19 mouse cellular contexts compared by ENCODE assay signal in genomic region chr6:24310675-24311074, GRCm38 (mm10).
"Had no signal": no experiment of that assay in that cellular context is flagged by ENCODE, and none has a peak within 500 bp of the region (broad histone marks: within the 10 kb centered on the region; RNA-seq: fewer than 3 reads in every experiment).

No protein-coding gene starts in this region.

- H3K27ac ChIP-seq: limb, embryonic 10.5 days; limb, embryonic 13.5 days; liver, embryonic 12.5 days; liver, embryonic 15.5 days; lung, embryonic 15.5 days; macrophage; midbrain, embryonic 12.5 days; midbrain, embryonic 15.5 days; neural tube, embryonic 13.5 days; stomach, embryonic 15.5 days had no signal

- H3K27me3 ChIP-seq: limb, embryonic 13.5 days; liver, embryonic 12.5 days; liver, embryonic 15.5 days; lung, embryonic 15.5 days; midbrain, embryonic 12.5 days; midbrain, embryonic 15.5 days; neural tube, embryonic 13.5 days; stomach, embryonic 15.5 days had no signal

- H3K4me3 ChIP-seq: limb, embryonic 10.5 days; limb, embryonic 13.5 days; liver, embryonic 12.5 days; liver, embryonic 15.5 days; lung, embryonic 15.5 days; midbrain, embryonic 12.5 days; midbrain, embryonic 15.5 days; neural tube, embryonic 13.5 days; stomach, embryonic 15.5 days had no signal

- ATAC-seq: intestine, embryonic 16.5 days; liver, embryonic 12.5 days; midbrain, embryonic 15.5 days had no signal

- H3K36me3 ChIP-seq: limb, embryonic 10.5 days; limb, embryonic 13.5 days; liver, embryonic 12.5 days; liver, embryonic 15.5 days; lung, embryonic 15.5 days; midbrain, embryonic 12.5 days; midbrain, embryonic 15.5 days; neural tube, embryonic 13.5 days; stomach, embryonic 15.5 days had no signal

- H3K9me3 ChIP-seq: limb, embryonic 10.5 days; limb, embryonic 13.5 days; liver, embryonic 12.5 days; liver, embryonic 15.5 days; lung, embryonic 15.5 days; midbrain, embryonic 12.5 days; midbrain, embryonic 15.5 days; neural tube, embryonic 13.5 days; stomach, embryonic 15.5 days had no signal

- DNase-seq: kidney, adult 18-20 months; kidney, adult 9 months; kidney, postnatal 14 days; kidney, postnatal 4 days; liver; lung, adult 18-20 months; thymus, adult 18-20 months; thymus, postnatal 25 days had no signal

- H3K4me1 ChIP-seq: limb, embryonic 10.5 days; limb, embryonic 13.5 days; liver, embryonic 12.5 days; liver, embryonic 15.5 days; lung, embryonic 15.5 days; midbrain, embryonic 12.5 days; midbrain, embryonic 15.5 days; neural tube, embryonic 13.5 days; stomach, embryonic 15.5 days had no signal
